Mouse (Mus musculus) MEL (cell line): Measurements from ENCODE around the gene Uxt. TPM values are rescaled to one million over a fixed set of nuclear protein-coding genes. Genes with fewer than 3 reads are reported as not detected.

ENCODE experiments used
- polyA plus RNA-seq, 2 experiments: library from polyadenylated mRNA; stranded (reverse) in 1 of 2; unstranded in 1 of 2; fragments of >175 nt in 1 of 2; fragments of >200 nt in 1 of 2; gene quantifications; 2 replicates each; pipeline versions ENCODE4 v1.2.1 to v1.2.4; 2012; ENCODE audit warnings: low replicate concordance in 2 of 2, low read depth in 1 of 2; ENCODE audit not compliant: insufficient read length in 2 of 2, insufficient read depth in 1 of 2, missing spikeins in 1 of 2
- total RNA-seq: library from RNA; depleted of rRNA; stranded (reverse); fragments of 300-350 nt; gene quantifications from 2 replicates; pipeline ENCODE4 v1.2.3, GENCODE M21; 2012; rRNA removed

Gene Uxt
- total and polyA plus RNA-seq, 3 experiments, result 62.3 to 88.8 TPM; not detected in 1

Other genes with a start within 250 kb of the Uxt start
- gene Araf, start 164.2 kb downstream of the Uxt start, total RNA-seq, result 98.2 and 115 TPM in 2 replicates
- 100 to 1,000 TPM; 174 to 236 TPM for gene Araf, start 164.2 kb downstream of the Uxt start, polyA plus RNA-seq
- gene Timp1, start 91.9 kb downstream of the Uxt start, total RNA-seq, result 0.27 TPM in 1 of 2 replicates, not detected in the other
- under 1 TPM in 1 of 2 experiments, not detected in 1; 0.49 TPM for gene Timp1, start 91.9 kb downstream of the Uxt start, polyA plus RNA-seq
- gene Syn1, start 41.0 kb downstream of the Uxt start, total RNA-seq, result 0.08 TPM in 1 of 2 replicates, not detected in the other
- under 1 TPM in 1 of 2 experiments, not detected in 1; 0.22 TPM for gene Syn1, start 41.0 kb downstream of the Uxt start, polyA plus RNA-seq
- gene Cfp, start 30.5 kb downstream of the Uxt start, total RNA-seq, result 2.0 and 2.6 TPM in 2 replicates
- gene Cfp, start 30.5 kb downstream of the Uxt start, polyA plus RNA-seq, result 10 to 100 TPM in 1 of 2 experiments, not detected in 1; 11.4 TPM
- 5.4 and 6.1 TPM in 2 replicates for gene Elk1, start 11.4 kb downstream of the Uxt start, total RNA-seq
- gene Elk1, start 11.4 kb downstream of the Uxt start, polyA plus RNA-seq, result 10 to 100 TPM in 1 of 2 experiments, not detected in 1; 12.5 TPM
- 5.1 and 5.7 TPM in 2 replicates for gene Zfp182, start 100.3 kb upstream of the Uxt start, total RNA-seq
- gene Zfp182, start 100.3 kb upstream of the Uxt start, polyA plus RNA-seq, result 1 to 10 TPM in 1 of 2 experiments, not detected in 1; 4.5 TPM
- gene Spaca5, start 106.4 kb upstream of the Uxt start, total RNA-seq, result not detected in 2 replicates
- gene Spaca5, start 106.4 kb upstream of the Uxt start, polyA plus RNA-seq, result not detected
- gene Zfp300, start 127.5 kb upstream of the Uxt start, total RNA-seq, result not detected in 2 replicates
- gene Zfp300, start 127.5 kb upstream of the Uxt start, polyA plus RNA-seq, result not detected
- gene Ssxa1, start 153.8 kb upstream of the Uxt start, total RNA-seq, result not detected in 2 replicates
- not detected for gene Ssxa1, start 153.8 kb upstream of the Uxt start, polyA plus RNA-seq
- not detected in 2 replicates for gene Gm21876, start 213.6 kb upstream of the Uxt start, total RNA-seq
- gene Gm21876, start 213.6 kb upstream of the Uxt start, polyA plus RNA-seq, result not detected